Mouse (Mus musculus) small intestine, adult 2 months (tissue): ENCODE measurements around the gene Pgm2l1.

Experiments used
- CTCF ChIP-seq: fragments of 200-500 bp; IDR thresholded peaks from 2 replicates; pipeline ENCODE4 v1.5.1; 2012; ENCODE audit warnings: low read depth, mild to moderate bottlenecking, control low read depth, inconsistent platforms, low read length, moderate library complexity, mixed read lengths; ENCODE audit not compliant: insufficient replicate concordance, insufficient read length; ENCODE audit errors: extremely low read depth
- POLR2A ChIP-seq: fragments of 200-500 bp; IDR thresholded peaks from 2 replicates; pipeline ENCODE4 v1.6.1; 2012; ENCODE audit warnings: low read depth, mild to moderate bottlenecking, control low read depth, inconsistent platforms, low read length, moderate library complexity

DNA sequence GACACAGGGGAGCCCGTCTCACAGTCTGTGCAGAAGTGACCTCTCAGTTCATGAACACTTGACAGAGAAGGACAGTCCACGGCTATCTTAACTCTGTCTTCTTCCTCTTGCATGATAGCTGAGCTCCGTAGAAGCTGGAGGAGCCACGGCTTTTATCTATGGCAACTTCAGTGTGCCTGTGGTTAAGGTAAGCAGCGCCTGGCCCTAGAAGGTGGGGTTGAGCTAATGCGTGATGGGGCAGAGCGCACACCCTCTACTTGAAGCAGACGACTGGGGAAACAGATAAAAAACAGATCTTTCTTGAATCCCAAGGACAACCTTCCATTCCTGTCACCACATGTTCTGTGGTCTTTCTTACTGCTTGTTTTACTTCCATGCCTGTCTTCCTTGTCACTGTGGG lies 89.7 kb downstream of the Pgm2l1 start:
- TF ChIP-seq CTCF (no peak), POLR2A (no peak)
